Mouse (Mus musculus) intestine, embryonic 16.5 days (tissue): ENCODE results near the gene Slc24a4. TPM values are rescaled to one million over a fixed set of nuclear protein-coding genes. Genes with fewer than 3 reads are reported as not detected.

Source experiments
- ATAC-seq: fragments of 200-750 bp; cut with Nextera tagmentation; 2 replicates; pipeline ENCODE4 v1.8.0; 2017; ENCODE audit warnings: moderate TSS enrichment, moderate library complexity
- H3K27ac ChIP-seq: fragments of 300-500 bp; sonication (generic); 2 replicates; pipeline ENCODE4 v1.5.1; 2014; ENCODE audit warnings: mild to moderate bottlenecking, low read length
- H3K27me3 ChIP-seq: fragments of 300-500 bp; sonication (generic); replicated peaks from 2 replicates; pipeline ENCODE4 v1.6.1; 2014; ENCODE audit warnings: low read length, control low read depth, mixed read lengths; ENCODE audit not compliant: control insufficient read depth, insufficient read depth
- H3K36me3 ChIP-seq: fragments of 300-500 bp; sonication (generic); 2 replicates; pipeline ENCODE4 v1.6.1; 2014; ENCODE audit warnings: low read length, control low read depth; ENCODE audit not compliant: control insufficient read depth, insufficient read depth
- H3K4me1 ChIP-seq: fragments of 300-500 bp; sonication (generic); 2 replicates; pipeline ENCODE4 v1.6.1; 2014; ENCODE audit warnings: low read length, control low read depth, mixed read lengths; ENCODE audit not compliant: control insufficient read depth, insufficient read depth
- H3K4me2 ChIP-seq: fragments of 300-500 bp; sonication (generic); 2 replicates; pipeline ENCODE4 v1.6.1; 2014; ENCODE audit warnings: low read depth, low read length, control low read depth
- H3K4me3 ChIP-seq: fragments of 300-500 bp; sonication (generic); 2 replicates; pipeline ENCODE4 v1.5.1; 2014; ENCODE audit warnings: mild to moderate bottlenecking, low read length
- H3K9ac ChIP-seq: fragments of 300-500 bp; sonication (generic); 2 replicates; pipeline ENCODE4 v1.6.1; 2014; ENCODE audit warnings: low read depth, low read length
- H3K9me3 ChIP-seq: fragments of 300-500 bp; sonication (generic); 2 replicates; pipeline ENCODE4 v1.6.1; 2016; ENCODE audit warnings: low read length, control low read depth; ENCODE audit not compliant: control insufficient read depth
- WGBS: fragments of 180-500 bp; shearing (Covaris S2); extraction: QIAGEN DNeasy Blood & Tissue Kit; methylation state at CpG from one replicate; pipeline ENCODE4 v1.1.7; 2014; 5-methylcytosine and 5-hydroxymethylcytosine counted together
- polyA plus RNA-seq: library from polyadenylated mRNA; unstranded; fragments of >200 nt; fragmentation: Nextera tagmentation; extraction: Ambion mirVana; gene quantifications from 2 replicates; pipeline ENCODE4 v1.2.1, GENCODE M21; 2015

Gene Slc24a4
- polyA plus RNA-seq, 1 experiment from 2014 or later: 0.75 TPM

GRCm38 (mm10) chr12:102294634-102295033, 166.1 kb downstream of the Slc24a4 start:
- no peak overlapping the region for H3K9ac ChIP-seq
- ATAC-seq: no peak
- H3K27me3 ChIP-seq: no peaks in the 10 kb centered on the region
- H3K27ac ChIP-seq: no peak overlapping the region
- 73% methylated on average over 5 of the region's 5 CpGs for WGBS
- no peaks in the 10 kb centered on the region for H3K36me3 ChIP-seq
- no peak overlapping the region for H3K4me2 ChIP-seq
- H3K4me1 ChIP-seq: peaks cover 24% of the 10 kb centered on the region
- no peaks in the 10 kb centered on the region for H3K9me3 ChIP-seq
- no peak overlapping the region for H3K4me3 ChIP-seq

GRCm38 (mm10) chr12:102295230-102295629, 166.7 kb downstream of the Slc24a4 start:
- Histone ChIP-seq H3K9me3 (no peaks in the 10 kb centered on the region), H3K36me3 (no peaks in the 10 kb centered on the region), H3K4me3 (no peak overlapping the region), H3K27me3 (no peaks in the 10 kb centered on the region), H3K27ac (no peak overlapping the region), H3K4me2 (no peak overlapping the region), H3K9ac (no peak overlapping the region), H3K4me1 (peaks cover 25% of the 10 kb centered on the region)
- 63% methylated on average over 7 of the region's 7 CpGs for WGBS
- no peak for ATAC-seq

GRCm38 (mm10) chr12:102295662-102296061, 167.1 kb downstream of the Slc24a4 start:
- Histone ChIP-seq H3K36me3 (no peaks in the 10 kb centered on the region), H3K4me2 (no peak overlapping the region), H3K9ac (no peak overlapping the region), H3K27ac (no peak overlapping the region), H3K9me3 (no peaks in the 10 kb centered on the region), H3K4me3 (no peak overlapping the region), H3K4me1 (peaks cover 25% of the 10 kb centered on the region), H3K27me3 (no peaks in the 10 kb centered on the region)
- ATAC-seq: no peak
- WGBS: 83% methylated on average over 8 of the region's 8 CpGs

- ATAC-seq: no peak
- Histone ChIP-seq H3K36me3 (no peaks in the 10 kb centered on the region), H3K4me1 (peaks cover 23% of the 10 kb centered on the region), H3K9me3 (no peaks in the 10 kb centered on the region), H3K27me3 (no peaks in the 10 kb centered on the region), H3K9ac (no peak overlapping the region), H3K4me2 (no peak overlapping the region), H3K4me3 (no peak overlapping the region), H3K27ac (no peak overlapping the region)
- 72% methylated on average over 1 of the region's 1 CpGs for WGBS
Observed at GRCm38 (mm10) chr12:102296361-102296760, 167.8 kb downstream of the Slc24a4 start.

GRCm38 (mm10) chr12:102296967-102297366, 168.4 kb downstream of the Slc24a4 start:
- no peak for ATAC-seq
- no peaks in the 10 kb centered on the region for H3K36me3 ChIP-seq
- H3K4me2 ChIP-seq: no peak overlapping the region
- 62% methylated on average over 4 of the region's 4 CpGs for WGBS
- no peak overlapping the region for H3K9ac ChIP-seq
- H3K4me1 ChIP-seq: peaks cover 24% of the 10 kb centered on the region
- no peak overlapping the region for H3K4me3 ChIP-seq
- no peaks in the 10 kb centered on the region for H3K27me3 ChIP-seq
- no peak overlapping the region for H3K27ac ChIP-seq
- H3K9me3 ChIP-seq: no peaks in the 10 kb centered on the region

GRCm38 (mm10) chr12:102299209-102299608, 170.7 kb downstream of the Slc24a4 start:
- no peak for ATAC-seq
- Histone ChIP-seq H3K9me3 (no peaks in the 10 kb centered on the region), H3K27ac (no peak overlapping the region), H3K36me3 (no peaks in the 10 kb centered on the region), H3K4me3 (no peak overlapping the region), H3K9ac (no peak overlapping the region), H3K4me2 (no peak overlapping the region), H3K4me1 (peaks cover 41% of the 10 kb centered on the region), H3K27me3 (no peaks in the 10 kb centered on the region)
- WGBS: 46% methylated on average over 5 of the region's 5 CpGs

GRCm38 (mm10) chr12:102301585-102301984, 173.1 kb downstream of the Slc24a4 start:
- ATAC-seq: no peak
- Histone ChIP-seq H3K9ac (no peak overlapping the region), H3K4me1 (peaks cover 50% of the 10 kb centered on the region), H3K27me3 (no peaks in the 10 kb centered on the region), H3K27ac (no peak overlapping the region), H3K36me3 (no peaks in the 10 kb centered on the region), H3K4me2 (no peak overlapping the region), H3K9me3 (no peaks in the 10 kb centered on the region), H3K4me3 (no peak overlapping the region)
- 65% methylated on average over 1 of the region's 1 CpGs for WGBS

- 76% methylated on average over 9 of the region's 9 CpGs for whole genome bisulfite sequencing
- peak overlapping the region; percentile 57 for H3K27ac ChIP-seq
- H3K9ac ChIP-seq: 0 out of 2 replicates have a peak overlapping the region, but pooled peaks have one; percentile 10
- H3K4me1 ChIP-seq: peaks cover 48% of the 10 kb centered on the region
- ATAC-seq: no peak
- H3K4me3 ChIP-seq: no peak overlapping the region
- no peak overlapping the region for H3K4me2 ChIP-seq
- no peaks in the 10 kb centered on the region for H3K9me3 ChIP-seq
- no peaks in the 10 kb centered on the region for H3K36me3 ChIP-seq
- H3K27me3 ChIP-seq: no peaks in the 10 kb centered on the region
Observed at GRCm38 (mm10) chr12:102302322-102302721, 173.8 kb downstream of the Slc24a4 start.

- no peaks in the 10 kb centered on the region for H3K27me3 ChIP-seq
- ATAC-seq: peak; percentile 63
- 0 out of 2 replicates have a peak overlapping the region, but pooled peaks have one; percentile 10 for H3K9ac ChIP-seq
- peak overlapping the region; percentile 57 for H3K27ac ChIP-seq
- H3K4me2 ChIP-seq: no peak overlapping the region
- peaks cover 53% of the 10 kb centered on the region for H3K4me1 ChIP-seq
- 57% methylated on average over 4 of the region's 4 CpGs for WGBS
- H3K36me3 ChIP-seq: no peaks in the 10 kb centered on the region
- no peaks in the 10 kb centered on the region for H3K9me3 ChIP-seq
- H3K4me3 ChIP-seq: no peak overlapping the region
Observed at GRCm38 (mm10) chr12:102302831-102303351, 174.4 kb downstream of the Slc24a4 start.

- Histone ChIP-seq H3K27me3 (no peaks in the 10 kb centered on the region), H3K4me1 (peaks cover 62% of the 10 kb centered on the region), H3K4me2 (no peak overlapping the region), H3K9me3 (no peaks in the 10 kb centered on the region), H3K9ac (no peak overlapping the region), H3K4me3 (no peak overlapping the region), H3K27ac (0 out of 2 replicates have a peak overlapping the region, but pooled peaks have one; percentile 1), H3K36me3 (no peaks in the 10 kb centered on the region)
- 30% methylated on average over 7 of the region's 7 CpGs for WGBS
- no peak; the same call in 1 of the 2 replicates for ATAC-seq
Observed at GRCm38 (mm10) chr12:102303867-102304266, 175.3 kb downstream of the Slc24a4 start.
